Mouse (Mus musculus) heart, embryonic 15.5 days (tissue): ENCODE data around the gene Exoc4. TPM values are rescaled to one million over a fixed set of nuclear protein-coding genes. Genes with fewer than 3 reads are reported as not detected.
A peak's percentile ranks its signal among the peaks of the same experiment; 100 is the strongest.

Source experiments
- ATAC-seq: fragments of 200-750 bp; cut with Nextera tagmentation; replicated peaks from 2 replicates; pipeline ENCODE4 v1.8.0; 2017; ENCODE audit warnings: low read depth, moderate TSS enrichment; ENCODE audit not compliant: insufficient number of reproducible peaks, insufficient read depth, low FRiP score
- H3K27ac ChIP-seq: fragments of 300-500 bp; sonication (generic); 2 replicates; pipeline ENCODE4 v1.5.1; 2015; ENCODE audit warnings: mild to moderate bottlenecking, inconsistent platforms
- H3K27me3 ChIP-seq: fragments of 300-500 bp; sonication (generic); 2 replicates; pipeline ENCODE4 v1.6.1; 2015; ENCODE audit warnings: inconsistent platforms
- H3K36me3 ChIP-seq: fragments of 300-500 bp; sonication (generic); 2 replicates; pipeline ENCODE4 v1.6.1; 2015; ENCODE audit warnings: mild to moderate bottlenecking, inconsistent platforms
- H3K4me1 ChIP-seq: fragments of 300-500 bp; sonication (generic); replicated peaks from 2 replicates; pipeline ENCODE4 v1.6.1; 2015; ENCODE audit warnings: inconsistent platforms
- H3K4me2 ChIP-seq: fragments of 300-500 bp; sonication (generic); 2 replicates; pipeline ENCODE4 v1.6.1; 2015; ENCODE audit warnings: inconsistent platforms, mild to moderate bottlenecking, moderate library complexity
- H3K4me3 ChIP-seq: fragments of 300-500 bp; sonication (generic); 2 replicates; pipeline ENCODE4 v1.5.1; 2015; ENCODE audit warnings: mild to moderate bottlenecking, inconsistent platforms
- H3K9ac ChIP-seq: fragments of 300-500 bp; sonication (generic); 2 replicates; pipeline ENCODE4 v1.6.1; 2015; ENCODE audit warnings: mild to moderate bottlenecking, inconsistent platforms
- H3K9me3 ChIP-seq: fragments of 300-500 bp; sonication (generic); replicated peaks from 2 replicates; pipeline ENCODE4 v1.6.1; 2016; ENCODE audit warnings: inconsistent platforms
- WGBS: fragments of 180-500 bp; shearing (Covaris S2); methylation state at CpG from one replicate; pipeline ENCODE4 v1.1.7; 2015; ENCODE audit warnings: mixed read lengths; 5-methylcytosine and 5-hydroxymethylcytosine counted together
- polyA plus RNA-seq: library from polyadenylated mRNA; unstranded; fragments of >200 nt; fragmentation: Nextera tagmentation; extraction: Ambion mirVana; gene quantifications from 2 replicates; pipeline ENCODE4 v1.2.1, GENCODE M21; 2015

Gene Exoc4
- polyA plus RNA-seq, 1 experiment from 2014 or later = 26.5 TPM

GRCm38 (mm10) chr6:33310486-33310885, 61.6 kb downstream of the Exoc4 start:
- no peak overlapping the region for H3K9ac ChIP-seq
- H3K4me1 ChIP-seq = no peaks in the 10 kb centered on the region
- H3K4me2 ChIP-seq = no peak overlapping the region
- no peak for ATAC-seq
- no peak overlapping the region for H3K4me3 ChIP-seq
- no peaks in the 10 kb centered on the region for H3K27me3 ChIP-seq
- H3K36me3 ChIP-seq = peaks cover 12% of the 10 kb centered on the region
- H3K27ac ChIP-seq = no peak overlapping the region
- H3K9me3 ChIP-seq = no peaks in the 10 kb centered on the region
- 86% methylated on average over 1 of the region's 1 CpGs for WGBS

GRCm38 (mm10) chr6:33322849-33323248, 74.0 kb downstream of the Exoc4 start:
- no peak overlapping the region for H3K27ac ChIP-seq
- H3K4me3 ChIP-seq = no peak overlapping the region
- no peak overlapping the region for H3K4me2 ChIP-seq
- no peaks in the 10 kb centered on the region for H3K9me3 ChIP-seq
- H3K9ac ChIP-seq = no peak overlapping the region
- no peaks in the 10 kb centered on the region for H3K36me3 ChIP-seq
- WGBS = 74% methylated on average over 3 of the region's 3 CpGs
- H3K27me3 ChIP-seq = no peaks in the 10 kb centered on the region
- H3K4me1 ChIP-seq = 0 out of 2 replicates have a peak, but pooled peaks cover 10% of the 10 kb centered on the region
- ATAC-seq = no peak

- Histone ChIP-seq H3K4me1 (0 out of 2 replicates have a peak, but pooled peaks cover 10% of the 10 kb centered on the region), H3K27me3 (no peaks in the 10 kb centered on the region), H3K4me2 (no peak overlapping the region), H3K4me3 (no peak overlapping the region), H3K9me3 (no peaks in the 10 kb centered on the region), H3K9ac (no peak overlapping the region), H3K36me3 (no peaks in the 10 kb centered on the region), H3K27ac (no peak overlapping the region)
- ATAC-seq = no peak
- 45% methylated on average over 4 of the region's 4 CpGs for WGBS
Measured at GRCm38 (mm10) chr6:33323386-33323785, 74.5 kb downstream of the Exoc4 start.

GRCm38 (mm10) chr6:33328326-33328725, 79.4 kb downstream of the Exoc4 start:
- Histone ChIP-seq H3K4me2 (no peak overlapping the region), H3K4me3 (no peak overlapping the region), H3K36me3 (no peaks in the 10 kb centered on the region), H3K9ac (no peak overlapping the region), H3K27me3 (no peaks in the 10 kb centered on the region), H3K9me3 (no peaks in the 10 kb centered on the region), H3K4me1 (peaks cover 10% of the 10 kb centered on the region; the same call in 1 of the 2 replicates), H3K27ac (no peak overlapping the region)
- WGBS = 84% methylated on average over 1 of the region's 1 CpGs
- ATAC-seq = no peak

GRCm38 (mm10) chr6:33347088-33347775, 98.3 kb downstream of the Exoc4 start:
- Histone ChIP-seq H3K27me3 (no peaks in the 10 kb centered on the region), H3K36me3 (no peaks in the 10 kb centered on the region), H3K9me3 (no peaks in the 10 kb centered on the region), H3K4me3 (no peak overlapping the region), H3K27ac (no peak overlapping the region), H3K4me1 (peaks cover 6% of the 10 kb centered on the region; the same call in 1 of the 2 replicates), H3K9ac (no peak overlapping the region), H3K4me2 (no peak overlapping the region)
- WGBS = 51% methylated on average over 1 of the region's 1 CpGs
- ATAC-seq = no peak

- Histone ChIP-seq H3K27ac (no peak overlapping the region), H3K9ac (no peak overlapping the region), H3K36me3 (no peaks in the 10 kb centered on the region)
Measured at GRCm38 (mm10) chr6:33361613-33362012, 112.7 kb downstream of the Exoc4 start.

GRCm38 (mm10) chr6:33380517-33380916, 131.6 kb downstream of the Exoc4 start:
- WGBS = 52% methylated on average over 3 of the region's 3 CpGs
- no peak overlapping the region for H3K4me3 ChIP-seq
- no peak overlapping the region for H3K4me2 ChIP-seq
- no peak overlapping the region for H3K27ac ChIP-seq
- no peak for ATAC-seq
- no peaks in the 10 kb centered on the region for H3K36me3 ChIP-seq
- no peaks in the 10 kb centered on the region for H3K9me3 ChIP-seq
- H3K4me1 ChIP-seq = no peaks in the 10 kb centered on the region
- H3K27me3 ChIP-seq = no peaks in the 10 kb centered on the region
- no peak overlapping the region for H3K9ac ChIP-seq

More at GRCm38 (mm10) chr6:33361613-33362012, 112.7 kb downstream of the Exoc4 start:
- Histone ChIP-seq H3K4me1 (peaks cover 5% of the 10 kb centered on the region), H3K4me2 (peak overlapping the region; percentile 34), H3K9me3 (no peaks in the 10 kb centered on the region), H3K27me3 (no peaks in the 10 kb centered on the region), H3K4me3 (no peak overlapping the region)
- no peak; the same call in 1 of the 2 replicates for ATAC-seq
- 28% methylated on average over 6 of the region's 6 CpGs for WGBS

- ATAC-seq = no peak
- H3K9ac ChIP-seq = no peak overlapping the region
- H3K36me3 ChIP-seq = no peaks in the 10 kb centered on the region
- WGBS = 86% methylated on average over 3 of the region's 3 CpGs
- H3K27ac ChIP-seq = no peak overlapping the region
- H3K4me3 ChIP-seq = no peak overlapping the region
- H3K4me2 ChIP-seq = no peak overlapping the region
- H3K27me3 ChIP-seq = no peaks in the 10 kb centered on the region
- no peaks in the 10 kb centered on the region for H3K9me3 ChIP-seq
- H3K4me1 ChIP-seq = no peaks in the 10 kb centered on the region
Measured at GRCm38 (mm10) chr6:33382176-33382575, 133.3 kb downstream of the Exoc4 start.

GRCm38 (mm10) chr6:33392020-33392419, 143.1 kb downstream of the Exoc4 start:
- H3K9me3 ChIP-seq = no peaks in the 10 kb centered on the region
- no peaks in the 10 kb centered on the region for H3K27me3 ChIP-seq
- H3K4me1 ChIP-seq = no peaks in the 10 kb centered on the region
- no peak overlapping the region for H3K4me2 ChIP-seq
- H3K27ac ChIP-seq = no peak overlapping the region
- WGBS = 71% methylated on average over 2 of the region's 2 CpGs
- H3K4me3 ChIP-seq = no peak overlapping the region
- no peaks in the 10 kb centered on the region for H3K36me3 ChIP-seq
- no peak for ATAC-seq
- no peak overlapping the region for H3K9ac ChIP-seq

GRCm38 (mm10) chr6:33399491-33399890, 150.6 kb downstream of the Exoc4 start:
- no peak overlapping the region for H3K4me3 ChIP-seq
- H3K36me3 ChIP-seq = no peaks in the 10 kb centered on the region
- H3K27ac ChIP-seq = no peak overlapping the region
- H3K9ac ChIP-seq = no peak overlapping the region
- no peak for ATAC-seq
- no peaks in the 10 kb centered on the region for H3K9me3 ChIP-seq
- 83% methylated on average over 1 of the region's 1 CpGs for WGBS
- no peak overlapping the region for H3K4me2 ChIP-seq
- no peaks in the 10 kb centered on the region for H3K27me3 ChIP-seq
- H3K4me1 ChIP-seq = no peaks in the 10 kb centered on the region

- no peaks in the 10 kb centered on the region for H3K36me3 ChIP-seq
- H3K9ac ChIP-seq = no peak overlapping the region
- H3K27ac ChIP-seq = no peak overlapping the region
- 82% methylated on average over 2 of the region's 2 CpGs for WGBS
- H3K4me3 ChIP-seq = no peak overlapping the region
- H3K4me1 ChIP-seq = no peaks in the 10 kb centered on the region
- ATAC-seq = no peak
- no peak overlapping the region for H3K4me2 ChIP-seq
- no peaks in the 10 kb centered on the region for H3K27me3 ChIP-seq
- no peaks in the 10 kb centered on the region for H3K9me3 ChIP-seq
Measured at GRCm38 (mm10) chr6:33401161-33401560, 152.3 kb downstream of the Exoc4 start.
